Mouse (Mus musculus): Measurements from ENCODE around the gene Polm.

GRCm38 (mm10) chr11:5859883-5860550, 22.2 kb upstream of the Polm start:
- TF ChIP-seq CTCF (IDR thresholded peaks at IDR 0.05; ENCODE audit: low read depth): no peak
- TF ChIP-seq EP300 (IDR thresholded peaks at IDR 0.05; ENCODE audit: low read depth): no peak
